Mouse (Mus musculus) CH12.LX (cell line): ENCODE results near the gene Ccdc184. TPM values are rescaled to one million over a fixed set of nuclear protein-coding genes. Genes with fewer than 3 reads are reported as not detected.

Experiments
- DNase-seq: peaks from one replicate; pipeline ENCODE4 v3.0.0-alpha.2; 2013; ENCODE audit errors: extremely low read depth
- H3K27ac ChIP-seq: 2 replicates; pipeline ENCODE4 v1.5.1; 2012; ENCODE audit warnings: low read depth, mild to moderate bottlenecking, control low read depth, moderate library complexity; ENCODE audit not compliant: insufficient read depth
- H3K27me3 ChIP-seq: replicated peaks from 2 replicates; pipeline ENCODE3; 2012; ENCODE audit warnings: inconsistent platforms
- H3K36me3 ChIP-seq, 2 experiments: replicated peaks in 1 of 2; 2 replicates each; pipeline versions ENCODE3 to v1.6.1; 2012; ENCODE audit warnings: inconsistent platforms in 1 of 2, low read length in 1 of 2, mild to moderate bottlenecking in 1 of 2, mixed read lengths in 1 of 2, moderate library complexity in 1 of 2; ENCODE audit not compliant: control insufficient read depth in 1 of 2, insufficient read depth in 1 of 2
- H3K4me1 ChIP-seq, 2 experiments: 2 replicates each; pipeline ENCODE4 v1.6.1; 2012; ENCODE audit warnings: inconsistent platforms in 1 of 2, moderate library complexity in 1 of 2; ENCODE audit not compliant: insufficient read depth in 2 of 2, control insufficient read depth in 1 of 2
- H3K4me2 ChIP-seq: 2 replicates; pipeline ENCODE4 v1.6.1; 2012; ENCODE audit warnings: low read depth, mild to moderate bottlenecking, control low read depth; ENCODE audit not compliant: poor library complexity, insufficient read depth, severe bottlenecking
- H3K4me3 ChIP-seq, 3 experiments: fragments of 150-350 bp in 1 of 3; sonication (generic) in 1 of 3; replicated peaks in 1 of 3; 2 replicates each; pipeline versions ENCODE3 to v1.5.1; 2011 to 2012; ENCODE audit warnings: low read depth in 2 of 3, low read length in 2 of 3, mild to moderate bottlenecking in 2 of 3, moderate library complexity in 2 of 3, control low read depth in 1 of 3, improper control_type of control experiment in 1 of 3, inconsistent platforms in 1 of 3, mixed read lengths in 1 of 3; ENCODE audit not compliant: poor library complexity in 1 of 3
- H3K79me2 ChIP-seq: replicated peaks from 2 replicates; pipeline ENCODE4 v1.6.1; 2012; ENCODE audit warnings: mild to moderate bottlenecking, moderate library complexity; ENCODE audit not compliant: control insufficient read depth, poor library complexity, insufficient read depth, severe bottlenecking; ENCODE audit errors: extremely low read depth
- H3K9ac ChIP-seq: 2 replicates; pipeline ENCODE4 v1.6.1; 2012; ENCODE audit warnings: low read depth, mild to moderate bottlenecking, control low read depth, moderate library complexity; ENCODE audit not compliant: insufficient read depth
- H3K9me3 ChIP-seq: replicated peaks from 2 replicates; pipeline ENCODE3; 2012; ENCODE audit warnings: low read length, inconsistent platforms, mixed read lengths
- BHLHE40 ChIP-seq: IDR thresholded peaks from 2 replicates; pipeline ENCODE4 v1.6.1; 2011; ENCODE audit warnings: mild to moderate bottlenecking, low read depth, low read length, improper control_type of control experiment
- CHD2 ChIP-seq: IDR thresholded peaks from 2 replicates; pipeline ENCODE4 v1.6.1; 2011; ENCODE audit warnings: low read length, improper control_type of control experiment
- E2F4 ChIP-seq: IDR thresholded peaks from 2 replicates; pipeline ENCODE4 v1.6.1; 2011; ENCODE audit warnings: low read depth, low read length, improper control_type of control experiment; ENCODE audit not compliant: insufficient replicate concordance
- ELF1 ChIP-seq: IDR thresholded peaks from 2 replicates; pipeline ENCODE4 v1.6.1; 2014; ENCODE audit warnings: low read depth, mild to moderate bottlenecking, inconsistent platforms, low read length, improper control_type of control experiment
- EP300 ChIP-seq: IDR thresholded peaks from 2 replicates; pipeline ENCODE4 v1.6.1; 2011; ENCODE audit warnings: low read length, improper control_type of control experiment
- ETS1 ChIP-seq: conservative IDR thresholded peaks from 2 replicates; pipeline ENCODE4 v1.6.1; 2012; ENCODE audit warnings: low read depth, mild to moderate bottlenecking, inconsistent platforms, low read length, improper control_type of control experiment, moderate library complexity
- HCFC1 ChIP-seq: IDR thresholded peaks from 2 replicates; pipeline ENCODE4 v1.6.1; 2012; ENCODE audit warnings: low read depth, mild to moderate bottlenecking, inconsistent platforms, low read length, improper control_type of control experiment
- IRF4 ChIP-seq: IDR thresholded peaks from 2 replicates; pipeline ENCODE4 v1.6.1; 2014; ENCODE audit warnings: low read depth, mild to moderate bottlenecking, inconsistent platforms, low read length, improper control_type of control experiment
- JUN ChIP-seq: IDR thresholded peaks from 2 replicates; pipeline ENCODE4 v1.6.1; 2011; ENCODE audit warnings: low read depth, mild to moderate bottlenecking, low read length, improper control_type of control experiment, moderate library complexity; ENCODE audit not compliant: insufficient read depth
- JUND ChIP-seq: conservative IDR thresholded peaks from 2 replicates; pipeline ENCODE4 v1.6.1; 2011; ENCODE audit warnings: low read depth, low read length, improper control_type of control experiment
- MAX ChIP-seq: IDR thresholded peaks from 2 replicates; pipeline ENCODE4 v1.6.1; 2011; ENCODE audit warnings: low read length, improper control_type of control experiment
- MAZ ChIP-seq: IDR thresholded peaks from 2 replicates; pipeline ENCODE4 v1.6.1; 2012; ENCODE audit warnings: low read depth, mild to moderate bottlenecking, inconsistent platforms, low read length, improper control_type of control experiment, moderate library complexity
- MYC ChIP-seq: IDR thresholded peaks from 2 replicates; pipeline ENCODE4 v1.6.1; 2011; ENCODE audit warnings: low read depth, mild to moderate bottlenecking, improper control_type of control experiment, low read length
- NRF1 ChIP-seq: IDR thresholded peaks from 2 replicates; pipeline ENCODE4 v1.6.1; 2014; ENCODE audit warnings: low read depth, mild to moderate bottlenecking, inconsistent platforms, low read length, improper control_type of control experiment, moderate library complexity
- POLR2AphosphoS2 ChIP-seq: IDR thresholded peaks from 2 replicates; pipeline ENCODE4 v1.6.1; 2011; ENCODE audit warnings: low read depth, low read length, improper control_type of control experiment
- RCOR1 ChIP-seq: conservative IDR thresholded peaks from 2 replicates; pipeline ENCODE4 v1.6.1; 2012; ENCODE audit warnings: low read depth, mild to moderate bottlenecking, inconsistent platforms, low read length, improper control_type of control experiment
- TCF12 ChIP-seq: IDR thresholded peaks from 2 replicates; pipeline ENCODE4 v1.6.1; 2014; ENCODE audit warnings: low read depth, mild to moderate bottlenecking, inconsistent platforms, low read length, improper control_type of control experiment
- USF1 ChIP-seq: IDR thresholded peaks from 2 replicates; pipeline ENCODE4 v1.6.1; 2014; ENCODE audit warnings: low read depth, mild to moderate bottlenecking, inconsistent platforms, low read length, improper control_type of control experiment
- USF2 ChIP-seq: conservative IDR thresholded peaks from 2 replicates; pipeline ENCODE4 v1.6.1; 2011; ENCODE audit warnings: low read depth, low read length, improper control_type of control experiment
- ZC3H11A ChIP-seq: IDR thresholded peaks from 2 replicates; pipeline ENCODE4 v1.6.1; 2012; ENCODE audit warnings: low read depth, mild to moderate bottlenecking, inconsistent platforms, low read length, improper control_type of control experiment
- ZNF384 ChIP-seq: IDR thresholded peaks from 2 replicates; pipeline ENCODE4 v1.6.1; 2012; ENCODE audit warnings: low read depth, low read length, improper control_type of control experiment, inconsistent platforms
- dilution Hi-C: fragments of 300-500 bp; cut with MboI; formaldehyde crosslinking; loops from 2 replicates; pipeline ENCODE4 v1.14.3; 2020; ENCODE audit warnings: low sequenced_read_pairs; ENCODE audit not compliant: extremely low pct_unique_long_range_greater_than_20kb, extremely low pct_ligation_motif_present
- in situ Hi-C: fragments of 300-500 bp; cut with MboI; formaldehyde crosslinking; loops from 3 replicates; pipeline ENCODE4 v1.14.3; 2019; ENCODE audit warnings: low sequenced_read_pairs, low pct_ligation_motif_present, low pct_unique_long_range_greater_than_20kb, mixed read lengths
- polyA plus RNA-seq: library from polyadenylated mRNA; unstranded; fragments of >175 nt; gene quantifications from 2 replicates; pipeline ENCODE4 v1.2.1, GENCODE M21; 2012; ENCODE audit warnings: low read depth; ENCODE audit not compliant: insufficient read length
- total RNA-seq, 2 experiments: library from RNA; depleted of rRNA; stranded (reverse); fragments of 300-350 nt in 1 of 2; fragments of >200 nt in 1 of 2; gene quantifications; 2 replicates each; pipeline ENCODE4 v1.2.3; 2012 to 2014

Ccdc184 gene
- total RNA-seq (2012; rRNA removed) (0.04 TPM in 1 of 2 replicates, not detected in the other), total RNA-seq (2014; rRNA removed) (not detected in 2 replicates), polyA plus RNA-seq (0.08 and 0.17 TPM in 2 replicates)

DNA sequence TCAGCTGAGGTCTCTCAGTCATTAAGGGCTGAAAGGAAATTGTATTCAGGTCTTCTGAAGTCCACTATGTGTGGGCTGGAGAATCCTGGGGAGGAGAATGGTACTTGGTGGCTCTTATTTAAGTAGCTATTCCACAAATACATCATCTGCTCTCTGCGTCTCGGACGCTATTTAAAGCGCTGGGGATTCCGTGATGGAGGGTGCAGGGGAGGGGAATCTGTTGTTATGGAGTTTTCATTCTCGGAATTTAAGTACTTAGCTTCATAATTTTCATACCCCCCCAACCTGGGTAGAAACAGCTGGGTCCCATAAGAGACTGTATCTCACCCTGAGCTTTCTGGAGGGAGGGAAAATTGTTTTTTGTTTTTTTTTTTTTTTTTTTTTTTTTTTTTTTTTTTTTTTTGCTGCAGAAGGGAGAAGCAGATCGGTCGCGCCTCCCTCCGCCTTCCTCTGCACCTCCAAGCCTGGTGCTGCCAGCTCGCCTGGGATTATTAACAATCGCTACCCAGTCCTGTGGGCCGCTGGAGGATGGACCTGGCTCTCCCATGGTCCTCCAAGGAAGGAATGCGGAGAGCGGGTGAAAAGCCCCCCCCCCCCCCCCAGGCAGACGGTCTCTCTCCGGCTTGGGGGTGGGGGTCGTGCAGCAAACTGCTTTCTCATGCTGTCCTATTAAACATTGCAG is at the start of gene Ccdc184:
Ccdc184 (plus strand) TSS at position 196 of the 682 bp plus-strand sequence.
- Histone ChIP-seq H3K27ac (no peak within 1 kb of the TSS), H3K79me2 (no peaks in the 10 kb centered on the region), H3K4me3 (peak within 1 kb of the TSS in 2 of 3 experiments; percentile 16 to 52), H3K36me3 (no peaks in the 10 kb centered on the region), H3K4me2 (peak within 1 kb of the TSS; percentile 99), H3K9me3 (no peaks in the 10 kb centered on the region), H3K4me1 (peaks cover 10 to 45% of the 10 kb centered on the region in 2 experiments), H3K9ac (no peak within 1 kb of the TSS), H3K27me3 (peaks cover 88% of the 10 kb centered on the region)
- no peak for DNase-seq
- TF ChIP-seq E2F4 (no peak), ELF1 (no peak), NRF1 (no peak), RCOR1 (no peak), TCF12 (no peak), ZNF384 (peak; percentile 93)
- dilution Hi-C loops (no loop called here), in situ Hi-C loops (loop anchor here (25.0 kb wide), 1 partner anchor 305 kb away; no protein-coding TSS in a partner anchor)

DNA sequence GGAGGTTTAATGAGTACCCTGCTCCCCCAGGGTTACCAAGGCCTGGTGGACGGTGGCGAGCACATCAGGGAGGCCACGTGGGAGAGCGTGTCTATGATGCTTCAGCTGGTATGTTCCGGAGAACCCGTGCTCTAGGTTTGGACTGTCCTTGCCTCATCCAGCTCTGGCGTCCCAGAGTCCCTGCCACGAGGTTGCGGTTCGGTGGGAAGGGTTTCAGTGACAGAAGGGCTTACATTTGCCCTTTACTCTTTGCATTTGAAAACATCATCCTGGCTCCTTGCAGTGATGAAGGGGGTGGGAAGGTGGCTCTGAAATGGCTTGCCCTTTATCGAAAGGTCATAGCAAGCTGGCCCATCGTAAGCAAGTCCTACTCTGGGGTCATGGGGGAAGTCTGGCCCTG is 47.6 kb upstream of the Ccdc184 start:
- Histone ChIP-seq H3K36me3 (peaks cover 47 to 91% of the 10 kb centered on the region in 2 experiments), H3K9me3 (no peaks in the 10 kb centered on the region), H3K79me2 (no peaks in the 10 kb centered on the region), H3K4me2 (no peak overlapping the region), H3K27ac (no peak overlapping the region), H3K4me1 (peaks cover 0 to 6% of the 10 kb centered on the region in 2 experiments; a peak in 1 of 4 replicates), H3K27me3 (no peaks in the 10 kb centered on the region), H3K9ac (no peak overlapping the region), H3K4me3 (no peak overlapping the region)
- in situ Hi-C loops, result no loop called here
- DNase-seq, result no peak
- TF ChIP-seq USF1, result no peak
- no peak for TF ChIP-seq NRF1
- no peak for TF ChIP-seq POLR2AphosphoS2
- no peak for TF ChIP-seq JUND
- TF ChIP-seq MYC, result no peak
- no peak for TF ChIP-seq BHLHE40
- TF ChIP-seq USF2, result no peak
- no peak for TF ChIP-seq EP300
- TF ChIP-seq CHD2, result no peak
- TF ChIP-seq IRF4, result no peak
- no peak for TF ChIP-seq ETS1
- no peak for TF ChIP-seq MAZ
- no peak for TF ChIP-seq JUN
- TF ChIP-seq ZC3H11A, result no peak
- TF ChIP-seq MAX, result no peak
- TF ChIP-seq RCOR1, result no peak
- no peak for TF ChIP-seq HCFC1
- TF ChIP-seq ELF1, result no peak
- dilution Hi-C loops, result no loop called here
